Mouse (Mus musculus): ENCODE data around the gene Gm19345. TPM values are rescaled to one million over a fixed set of nuclear protein-coding genes. Genes with fewer than 3 reads are reported as not detected.

Gene Gm19345
- polyA plus RNA-seq, 1 experiment from 2014 or later, result not detected

DNA sequence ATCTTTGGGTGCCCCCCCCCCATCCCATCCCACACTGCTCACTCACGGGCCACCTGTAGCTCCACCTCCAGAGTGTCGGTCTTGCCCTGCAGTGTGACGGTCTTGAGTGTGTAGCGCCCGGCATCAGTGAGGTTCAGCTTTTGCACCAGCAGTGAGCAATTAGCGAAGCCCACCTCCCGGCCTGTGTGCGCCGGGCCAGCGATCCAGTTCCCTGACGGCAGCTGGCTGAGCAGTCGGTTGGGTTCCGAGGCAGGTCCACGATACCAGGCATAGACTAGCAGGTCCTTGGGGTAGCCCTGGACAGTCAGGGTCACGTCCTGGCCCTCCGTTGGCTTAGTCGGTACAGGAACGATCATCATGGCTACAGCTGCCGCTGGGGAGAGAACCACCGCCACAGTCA lies 1.7 kb downstream of the Gm19345 start:
- H3K36me3 ChIP-seq (ENCODE audit: control insufficient read depth, insufficient read depth, low read length), result no peaks in the 10 kb centered on the region
- no peak overlapping the region for H3K4me2 ChIP-seq (replicated peaks; ENCODE audit: low read depth, low read length)
- WGBS, result 86% methylated on average over 20 of the region's 20 CpGs
- H3K27me3 ChIP-seq (ENCODE audit: control insufficient read depth, insufficient read depth, low read length), result no peaks in the 10 kb centered on the region
- H3K4me1 ChIP-seq (ENCODE audit: control insufficient read depth, insufficient read depth, low read length), result no peaks in the 10 kb centered on the region
- H3K4me3 ChIP-seq (ENCODE audit: low read depth, low read length), result no peak overlapping the region
- H3K27ac ChIP-seq (ENCODE audit: low read length), result no peak overlapping the region
- no peaks in the 10 kb centered on the region for H3K9me3 ChIP-seq (ENCODE audit: control insufficient read depth, low read depth, low read length)
- no peak for ATAC-seq (ENCODE audit: insufficient number of reproducible peaks, insufficient read depth, low FRiP score, low read depth)
- no peak overlapping the region for H3K9ac ChIP-seq (replicated peaks; ENCODE audit: low read depth, low read length)

- Histone ChIP-seq H3K27ac (ENCODE audit: low read length) (no peak overlapping the region), H3K4me3 (ENCODE audit: low read depth, low read length) (no peak overlapping the region), H3K4me1 (ENCODE audit: control insufficient read depth, insufficient read depth, low read length) (no peaks in the 10 kb centered on the region), H3K9me3 (ENCODE audit: control insufficient read depth, low read depth, low read length) (no peaks in the 10 kb centered on the region), H3K9ac (replicated peaks; ENCODE audit: low read depth, low read length) (no peak overlapping the region), H3K36me3 (ENCODE audit: control insufficient read depth, insufficient read depth, low read length) (no peaks in the 10 kb centered on the region), H3K27me3 (ENCODE audit: control insufficient read depth, insufficient read depth, low read length) (no peaks in the 10 kb centered on the region), H3K4me2 (replicated peaks; ENCODE audit: low read depth, low read length) (no peak overlapping the region)
- ATAC-seq (ENCODE audit: insufficient number of reproducible peaks, insufficient read depth, low FRiP score, low read depth), result no peak
- 80% methylated on average over 5 of the region's 5 CpGs for WGBS
Measured at GRCm38 (mm10) chr7:19855663-19856062, 3.9 kb downstream of the Gm19345 start.

DNA sequence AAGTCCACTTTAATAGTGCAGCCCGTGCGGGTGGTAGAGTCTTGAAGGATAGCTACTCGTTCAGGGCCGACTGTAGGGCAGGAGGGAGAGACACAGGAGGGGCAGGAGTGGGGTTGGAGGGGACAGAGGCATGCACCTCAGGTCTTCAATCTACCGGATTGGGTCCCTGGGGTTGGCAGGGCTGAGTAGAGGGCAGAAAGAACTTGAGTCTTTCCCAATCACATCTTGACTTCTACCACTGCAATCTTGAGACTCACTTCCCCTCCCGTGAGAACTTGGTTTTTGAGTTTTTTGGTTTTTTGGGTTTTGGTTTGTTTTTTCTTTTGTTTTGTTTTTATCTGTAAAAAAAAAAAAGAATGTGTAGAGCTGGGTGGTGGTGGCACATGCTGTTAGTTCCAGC lies 4.5 kb downstream of the Gm19345 start:
- Histone ChIP-seq H3K4me2 (replicated peaks; ENCODE audit: low read depth, low read length) (no peak overlapping the region), H3K27me3 (ENCODE audit: control insufficient read depth, insufficient read depth, low read length) (no peaks in the 10 kb centered on the region), H3K4me3 (ENCODE audit: low read depth, low read length) (no peak overlapping the region), H3K9ac (replicated peaks; ENCODE audit: low read depth, low read length) (no peak overlapping the region), H3K4me1 (ENCODE audit: control insufficient read depth, insufficient read depth, low read length) (no peaks in the 10 kb centered on the region), H3K9me3 (ENCODE audit: control insufficient read depth, low read depth, low read length) (no peaks in the 10 kb centered on the region), H3K36me3 (ENCODE audit: control insufficient read depth, insufficient read depth, low read length) (no peaks in the 10 kb centered on the region), H3K27ac (ENCODE audit: low read length) (no peak overlapping the region)
- ATAC-seq (ENCODE audit: insufficient number of reproducible peaks, insufficient read depth, low FRiP score, low read depth), result no peak
- WGBS, result 87% methylated on average over 6 of the region's 6 CpGs

- Histone ChIP-seq H3K4me1 (ENCODE audit: control insufficient read depth, insufficient read depth, low read length) (no peaks in the 10 kb centered on the region), H3K4me3 (ENCODE audit: low read depth, low read length) (no peak overlapping the region), H3K27me3 (ENCODE audit: control insufficient read depth, insufficient read depth, low read length) (no peaks in the 10 kb centered on the region), H3K36me3 (ENCODE audit: control insufficient read depth, insufficient read depth, low read length) (no peaks in the 10 kb centered on the region), H3K27ac (ENCODE audit: low read length) (no peak overlapping the region), H3K9ac (replicated peaks; ENCODE audit: low read depth, low read length) (no peak overlapping the region), H3K9me3 (ENCODE audit: control insufficient read depth, low read depth, low read length) (no peaks in the 10 kb centered on the region), H3K4me2 (replicated peaks; ENCODE audit: low read depth, low read length) (no peak overlapping the region)
- 55% methylated on average over 10 of the region's 10 CpGs for WGBS
- no peak for ATAC-seq (ENCODE audit: insufficient number of reproducible peaks, insufficient read depth, low FRiP score, low read depth)
Measured at GRCm38 (mm10) chr7:19859740-19860139, 7.9 kb downstream of the Gm19345 start.

DNA sequence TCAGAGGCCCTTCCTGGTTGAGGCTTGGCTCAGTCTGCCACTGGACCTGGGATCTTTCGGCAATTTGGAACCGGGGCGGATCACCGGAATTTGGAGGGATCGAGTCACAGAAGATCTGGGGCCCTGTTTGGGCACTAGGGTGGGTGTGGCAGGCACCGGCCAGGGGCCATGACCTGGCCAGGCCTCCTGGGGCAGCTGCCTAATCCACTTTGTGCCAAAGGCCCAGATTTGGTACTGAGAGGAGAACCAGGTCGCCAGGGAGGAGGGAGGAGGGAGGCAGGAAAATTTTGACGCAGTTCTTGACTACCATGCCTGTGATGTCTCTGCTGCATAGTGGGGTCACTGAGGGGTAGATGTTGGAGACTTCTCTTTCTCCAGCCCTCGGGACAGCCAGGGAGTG lies 9.4 kb downstream of the Gm19345 start, which contains the start of gene Ceacam16:
Ceacam16 (minus strand) TSS at position 101 of the 400 bp plus-strand sequence.
- no peak for ATAC-seq (ENCODE audit: insufficient number of reproducible peaks, insufficient read depth, low FRiP score, low read depth)
- 79% methylated on average over 9 of the region's 9 CpGs for WGBS
- Histone ChIP-seq H3K27me3 (ENCODE audit: control insufficient read depth, insufficient read depth, low read length) (no peaks in the 10 kb centered on the region), H3K9me3 (ENCODE audit: control insufficient read depth, low read depth, low read length) (no peaks in the 10 kb centered on the region), H3K4me1 (ENCODE audit: control insufficient read depth, insufficient read depth, low read length) (no peaks in the 10 kb centered on the region), H3K9ac (replicated peaks; ENCODE audit: low read depth, low read length) (no peak within 1 kb of the TSS), H3K4me2 (replicated peaks; ENCODE audit: low read depth, low read length) (no peak within 1 kb of the TSS), H3K4me3 (ENCODE audit: low read depth, low read length) (no peak within 1 kb of the TSS), H3K27ac (ENCODE audit: low read length) (no peak within 1 kb of the TSS), H3K36me3 (ENCODE audit: control insufficient read depth, insufficient read depth, low read length) (no peaks in the 10 kb centered on the region)

DNA sequence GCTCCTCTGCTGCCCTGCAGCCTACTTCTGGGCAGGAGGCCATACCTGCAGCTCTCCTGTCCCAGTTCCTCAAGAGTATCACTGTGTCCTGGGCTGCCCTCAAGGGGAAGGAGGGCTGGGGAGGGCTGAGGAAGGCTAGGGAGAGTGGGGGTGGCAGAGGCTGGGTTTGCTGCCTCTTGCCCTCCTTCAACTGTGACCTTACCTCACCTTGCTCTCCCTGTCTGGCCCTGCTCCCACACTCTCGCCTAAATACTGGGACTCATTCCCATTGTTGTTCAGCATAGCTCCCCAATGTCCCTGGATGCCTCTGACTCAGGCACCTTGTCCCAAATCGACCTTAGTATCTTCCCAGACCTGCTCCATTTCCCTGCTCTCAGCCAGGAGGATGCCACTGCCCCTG lies 12.4 kb downstream of the Gm19345 start:
- no peak overlapping the region for H3K9ac ChIP-seq (replicated peaks; ENCODE audit: low read depth, low read length)

GRCm38 (mm10) chr7:19865246-19866036 lies 13.6 kb downstream of the Gm19345 start:
- no peak overlapping the region for H3K27ac ChIP-seq (ENCODE audit: low read length)
- H3K9me3 ChIP-seq (ENCODE audit: control insufficient read depth, low read depth, low read length), result no peaks in the 10 kb centered on the region
- no peak overlapping the region for H3K9ac ChIP-seq (replicated peaks; ENCODE audit: low read depth, low read length)
- H3K4me2 ChIP-seq (replicated peaks; ENCODE audit: low read depth, low read length), result no peak overlapping the region
- H3K4me1 ChIP-seq (ENCODE audit: control insufficient read depth, insufficient read depth, low read length), result no peaks in the 10 kb centered on the region
- H3K4me3 ChIP-seq (ENCODE audit: low read depth, low read length), result no peak overlapping the region
- no peaks in the 10 kb centered on the region for H3K27me3 ChIP-seq (ENCODE audit: control insufficient read depth, insufficient read depth, low read length)
- no peak for ATAC-seq (ENCODE audit: insufficient number of reproducible peaks, insufficient read depth, low FRiP score, low read depth)
- WGBS, result 68% methylated on average over 8 of the region's 8 CpGs
- no peaks in the 10 kb centered on the region for H3K36me3 ChIP-seq (ENCODE audit: control insufficient read depth, insufficient read depth, low read length)

More for the DNA sequence above, 12.4 kb downstream of the Gm19345 start:
- Histone ChIP-seq H3K9me3 (ENCODE audit: control insufficient read depth, low read depth, low read length) (no peaks in the 10 kb centered on the region), H3K36me3 (ENCODE audit: control insufficient read depth, insufficient read depth, low read length) (no peaks in the 10 kb centered on the region), H3K4me2 (replicated peaks; ENCODE audit: low read depth, low read length) (no peak overlapping the region), H3K4me1 (ENCODE audit: control insufficient read depth, insufficient read depth, low read length) (no peaks in the 10 kb centered on the region), H3K27ac (ENCODE audit: low read length) (no peak overlapping the region), H3K27me3 (ENCODE audit: control insufficient read depth, insufficient read depth, low read length) (no peaks in the 10 kb centered on the region), H3K4me3 (ENCODE audit: low read depth, low read length) (no peak overlapping the region)
- WGBS, result 49% methylated on average over 2 of the region's 2 CpGs
- 0 out of 2 replicates have a peak, but pooled peaks have one; percentile 42 for ATAC-seq (ENCODE audit: insufficient number of reproducible peaks, insufficient read depth, low FRiP score, low read depth)

DNA sequence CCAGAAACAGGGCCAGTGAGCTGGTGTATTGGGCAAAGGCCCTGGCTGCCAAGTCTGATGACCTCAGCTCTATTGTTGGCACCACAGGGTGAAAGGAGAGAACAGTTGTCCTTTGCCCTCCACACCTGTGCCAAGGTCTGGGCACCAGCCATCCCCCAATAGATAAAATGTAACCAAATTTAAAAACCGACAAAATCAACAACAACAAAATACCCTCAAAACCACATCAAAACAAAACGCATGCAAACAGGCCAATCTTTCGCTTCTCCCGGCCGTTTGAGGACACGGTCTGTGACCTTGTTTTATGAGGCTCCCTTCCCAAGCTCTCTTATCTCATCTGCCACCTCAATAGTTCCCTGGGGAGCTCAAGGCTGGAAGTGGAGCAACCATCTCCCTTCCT lies 14.7 kb downstream of the Gm19345 start:
- Histone ChIP-seq H3K9me3 (ENCODE audit: control insufficient read depth, low read depth, low read length) (no peaks in the 10 kb centered on the region), H3K4me3 (ENCODE audit: low read depth, low read length) (no peak overlapping the region), H3K4me1 (ENCODE audit: control insufficient read depth, insufficient read depth, low read length) (no peaks in the 10 kb centered on the region), H3K27me3 (ENCODE audit: control insufficient read depth, insufficient read depth, low read length) (no peaks in the 10 kb centered on the region), H3K36me3 (ENCODE audit: control insufficient read depth, insufficient read depth, low read length) (no peaks in the 10 kb centered on the region), H3K9ac (replicated peaks; ENCODE audit: low read depth, low read length) (no peak overlapping the region), H3K27ac (ENCODE audit: low read length) (no peak overlapping the region), H3K4me2 (replicated peaks; ENCODE audit: low read depth, low read length) (no peak overlapping the region)
- ATAC-seq (ENCODE audit: insufficient number of reproducible peaks, insufficient read depth, low FRiP score, low read depth), result no peak
- 88% methylated on average over 6 of the region's 6 CpGs for WGBS
